Mouse (Mus musculus) spleen, adult 18-20 months (tissue): Measurements from ENCODE around the gene Abhd17a.

Source experiments
- DNase-seq, 2 experiments: peaks; one replicate each; pipeline ENCODE4 v3.0.0; 2022; ENCODE audit warnings: mixed read lengths in 2 of 2

Gene Abhd17a

GRCm38 (mm10) chr10:80576351-80577194 is 13.6 kb downstream of the Abhd17a start:
- peak; percentile 59 to 73 for DNase-seq

DNA sequence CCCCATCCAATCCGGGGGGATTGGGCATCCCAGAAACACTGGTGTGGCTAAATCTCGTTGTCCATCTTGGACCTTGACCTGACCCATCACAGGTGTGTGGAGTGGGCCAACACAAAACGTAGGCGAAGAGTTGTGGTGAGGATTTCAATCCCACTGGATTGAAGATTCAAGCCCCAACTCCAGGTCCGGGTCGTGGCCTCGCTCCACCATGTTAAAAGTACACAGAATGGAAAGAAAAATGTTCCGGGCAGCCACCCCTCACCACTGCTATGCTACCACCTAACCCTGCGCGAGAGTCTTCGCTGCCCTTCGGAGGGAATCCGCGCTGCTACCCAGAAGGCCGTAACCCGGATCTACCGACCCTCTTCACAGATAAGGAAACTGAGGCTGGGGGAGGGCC is 14.2 kb downstream of the Abhd17a start:
- no peak for DNase-seq

DNA sequence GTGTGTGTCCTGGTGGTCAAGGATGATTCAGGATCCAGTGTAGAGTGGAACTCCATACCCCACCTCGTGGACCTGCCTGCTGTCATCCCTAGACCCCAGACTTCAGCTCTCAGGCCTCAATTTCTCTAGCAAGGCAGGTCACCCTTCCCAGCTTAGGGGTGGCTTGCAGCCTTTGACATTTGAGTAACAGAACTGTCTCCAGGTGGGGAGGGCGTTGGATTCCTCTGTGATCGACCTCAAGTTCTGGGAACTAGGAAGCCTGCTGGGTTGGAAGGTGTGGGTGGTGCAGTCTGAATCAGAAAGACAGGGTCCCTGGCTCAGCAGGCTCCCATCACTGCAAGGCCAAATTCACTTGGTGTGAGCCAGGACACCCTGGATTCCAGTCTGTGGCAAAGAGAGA is 15.2 kb downstream of the Abhd17a start:
- DNase-seq, result no peak

- no peak for DNase-seq
These were observed 16.2 kb downstream of the Abhd17a start for GRCm38 (mm10) chr10:80573944-80574343.

GRCm38 (mm10) chr10:80572477-80572876 is 17.7 kb downstream of the Abhd17a start:
- DNase-seq, result no peak

- DNase-seq, result peak in 1 of 2 experiments; percentile 32
These were observed 19.0 kb downstream of the Abhd17a start for GRCm38 (mm10) chr10:80570871-80571836.

DNA sequence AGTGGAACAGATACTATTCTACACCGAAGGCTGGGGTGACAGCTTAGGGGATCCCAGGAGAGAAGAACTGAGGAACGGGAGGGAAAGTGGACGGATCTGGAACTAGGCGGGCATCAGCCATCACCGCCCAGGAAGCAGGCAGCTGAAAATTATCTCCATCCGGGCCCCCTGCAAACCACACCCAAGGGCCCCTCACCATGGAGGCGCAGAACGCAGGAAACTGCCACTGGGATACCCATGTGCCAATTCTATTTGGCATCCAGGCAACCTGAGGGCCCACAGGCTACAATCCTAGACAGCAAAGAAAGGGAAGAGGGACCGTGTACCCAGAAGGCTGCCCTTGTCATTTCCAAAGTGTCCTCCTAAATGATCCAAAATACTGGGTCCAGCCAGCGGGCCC is 19.7 kb downstream of the Abhd17a start:
- DNase-seq, result no peak

DNA sequence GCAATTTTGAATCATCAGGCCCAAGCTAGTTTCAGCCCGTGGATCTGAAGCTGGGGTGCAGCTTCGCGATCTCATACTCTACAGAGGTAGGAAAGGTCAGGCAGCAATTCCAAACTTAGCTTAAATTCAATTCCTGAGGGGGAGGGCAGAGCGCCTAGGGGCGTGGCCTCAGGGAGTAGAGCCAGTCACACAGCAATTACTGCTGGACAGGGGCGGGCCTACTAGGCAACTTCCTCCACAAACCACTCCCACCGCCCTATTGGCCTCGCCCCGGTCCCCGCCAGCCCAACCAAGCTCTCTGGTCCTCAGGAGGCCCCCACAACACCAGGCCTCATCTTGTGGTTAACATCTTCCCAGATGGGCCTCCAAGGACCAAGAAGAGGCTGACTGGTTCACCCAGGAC is 20.5 kb downstream of the Abhd17a start:
- DNase-seq, result peak; percentile 68 to 69

- DNase-seq, result no peak
These were observed 21.3 kb downstream of the Abhd17a start for GRCm38 (mm10) chr10:80568876-80569275.

GRCm38 (mm10) chr10:80566375-80567092 is 23.6 kb downstream of the Abhd17a start:
- DNase-seq, result peak; percentile 77 to 91

GRCm38 (mm10) chr10:80561116-80561944 is 28.8 kb downstream of the Abhd17a start, which contains the start of gene Rexo1:
Gene Rexo1, minus strand, starts transcription at chr10:80561560.
- peak; percentile 83 to 95 for DNase-seq

- DNase-seq, result no peak
These were observed 29.5 kb downstream of the Abhd17a start for GRCm38 (mm10) chr10:80560621-80561020.

DNA sequence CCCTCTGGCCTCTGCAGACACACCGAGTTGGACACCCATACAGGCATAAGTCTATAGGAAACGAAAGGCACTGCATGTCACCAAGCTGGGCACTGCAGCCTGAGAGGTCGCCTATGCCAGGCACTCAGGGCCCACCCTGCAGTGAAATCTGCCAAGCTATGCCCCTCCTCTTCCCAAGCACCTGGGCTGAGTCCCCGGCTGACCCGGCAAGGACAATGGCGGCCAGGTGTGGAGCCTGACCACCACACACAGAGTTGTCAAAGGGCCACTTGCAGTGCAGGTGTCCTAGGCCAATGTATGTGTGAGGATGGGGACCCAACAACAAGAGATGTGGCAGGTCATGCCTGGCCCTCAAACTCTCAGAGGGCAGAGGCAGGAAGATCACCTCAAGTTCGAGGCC is 30.7 kb downstream of the Abhd17a start:
- DNase-seq, result no peak

DNA sequence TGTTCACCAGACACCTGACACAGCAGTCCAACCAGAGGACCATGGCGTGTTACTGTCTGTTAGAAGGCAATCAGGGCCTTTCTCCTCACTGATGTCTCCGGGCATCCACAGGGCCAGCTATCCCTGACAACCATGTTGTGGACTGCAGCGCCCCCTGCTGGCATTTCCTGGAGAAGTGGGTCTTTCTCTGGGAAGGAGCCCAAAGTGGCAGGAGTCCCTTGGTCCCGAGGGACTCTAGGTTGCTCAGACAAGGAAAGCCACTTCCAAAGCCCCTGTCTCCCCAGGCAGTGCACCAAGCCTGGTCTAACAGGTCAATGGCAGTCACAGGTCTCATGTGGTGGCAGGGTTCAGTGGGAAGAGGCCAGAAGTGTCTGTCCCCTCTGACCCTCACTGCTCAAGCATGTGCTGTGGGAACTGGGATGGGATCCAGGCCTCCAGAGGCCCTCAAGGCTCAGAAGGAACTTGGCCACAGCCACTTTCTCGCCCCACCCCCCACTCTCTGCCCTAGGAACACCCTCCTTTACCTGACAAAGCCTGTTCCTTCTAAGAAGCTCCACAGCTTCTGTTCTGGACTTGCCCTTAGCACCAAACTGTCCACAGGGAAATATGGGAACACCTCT is 32.7 kb downstream of the Abhd17a start:
- DNase-seq, result peak in 1 of 2 experiments; percentile 65

- no peak for DNase-seq
These were observed 36.1 kb downstream of the Abhd17a start for GRCm38 (mm10) chr10:80553997-80554396.

DNA sequence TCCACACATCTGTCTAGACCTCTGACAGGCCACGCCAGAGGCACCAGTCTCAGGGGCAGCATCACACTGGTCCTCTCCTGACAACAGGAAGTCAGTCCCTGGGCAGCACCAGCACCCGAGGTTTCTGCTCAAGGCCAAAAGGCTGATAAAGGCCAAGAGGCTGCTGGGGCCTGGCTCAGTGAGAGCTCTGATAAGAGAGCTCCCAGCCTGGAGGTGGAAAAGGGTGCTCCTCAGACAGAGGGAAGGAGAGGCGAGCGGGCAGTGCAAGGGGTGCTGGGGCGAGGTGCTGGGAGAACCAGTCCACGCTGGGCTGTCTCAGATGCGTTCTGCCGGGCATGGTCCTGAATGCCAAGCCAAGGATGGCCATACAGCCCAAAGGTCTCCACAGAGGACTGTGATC is 36.6 kb downstream of the Abhd17a start:
- DNase-seq, result no peak

- DNase-seq, result no peak
These were observed 37.8 kb downstream of the Abhd17a start for GRCm38 (mm10) chr10:80552364-80552763.

DNA sequence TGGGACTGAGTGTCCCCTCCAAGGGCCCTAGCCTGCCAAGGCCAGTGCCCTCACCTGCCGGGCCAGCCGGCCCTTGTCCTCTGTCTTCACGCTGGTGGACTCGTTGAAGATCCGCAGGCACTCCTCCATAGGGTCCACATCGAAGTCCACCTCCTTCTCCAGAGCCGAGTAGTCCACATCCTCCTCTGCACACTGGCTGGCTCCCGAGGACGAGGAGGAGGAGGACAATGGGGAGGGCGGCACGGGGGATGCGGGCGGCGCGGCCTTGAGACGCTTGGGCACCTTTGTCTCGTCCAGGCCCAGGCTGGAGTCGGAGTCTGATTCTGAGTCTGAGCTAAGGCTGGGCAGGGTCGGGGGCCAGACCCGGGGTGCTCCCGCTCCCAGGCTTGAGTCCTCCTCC is 40.9 kb downstream of the Abhd17a start:
- DNase-seq, result no peak

- DNase-seq, result peak; percentile 42 to 61
These were observed 41.6 kb downstream of the Abhd17a start for GRCm38 (mm10) chr10:80548428-80549006.

DNA sequence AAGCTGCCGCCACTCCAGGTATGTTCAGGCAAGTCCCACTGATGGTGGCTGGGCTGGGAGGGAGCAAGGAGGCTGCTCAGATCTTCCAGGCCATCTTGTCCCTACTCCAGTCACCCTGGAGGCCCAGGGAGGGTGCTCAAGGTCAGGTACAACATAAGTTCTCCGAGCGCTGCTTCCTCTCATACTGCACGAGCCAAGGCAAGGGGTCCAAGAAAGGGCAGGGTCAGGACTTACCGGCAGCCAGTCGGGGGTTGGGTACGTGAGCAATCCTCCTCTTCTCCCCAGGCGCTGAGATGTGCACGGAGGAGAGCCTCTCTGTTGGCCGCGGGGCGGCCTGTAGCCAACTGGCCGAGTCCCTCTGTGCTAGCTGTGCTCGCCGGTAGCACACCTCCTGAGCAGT is 42.6 kb downstream of the Abhd17a start:
- DNase-seq, result no peak

GRCm38 (mm10) chr10:80546945-80547344 is 43.2 kb downstream of the Abhd17a start:
- DNase-seq, result no peak
